Mouse (Mus musculus) midbrain, embryonic 14.5 days (tissue): ENCODE measurements around the gene Krtap3-3. TPM values are rescaled to one million over a fixed set of nuclear protein-coding genes. Genes with fewer than 3 reads are reported as not detected.
"Not testable (repeated sequence)": the region's sequence is repeated elsewhere in the genome, so short reads cannot be mapped to it uniquely, and the experiment has no call there.

Experiments
- ATAC-seq: fragments of 200-750 bp; cut with Nextera tagmentation; 2 replicates; pipeline ENCODE4 v1.8.0; 2017; ENCODE audit warnings: moderate number of reproducible peaks, moderate library complexity; ENCODE audit not compliant: low FRiP score, low TSS enrichment
- DNase-seq: peaks from one replicate; pipeline ENCODE4 v3.0.0-alpha.2; 2015
- H3K27ac ChIP-seq: fragments of 300-500 bp; sonication (generic); replicated peaks from 2 replicates; pipeline ENCODE4 v1.5.1; 2014; ENCODE audit warnings: mild to moderate bottlenecking, low read depth, low read length, moderate library complexity
- H3K27me3 ChIP-seq: fragments of 300-500 bp; sonication (generic); 2 replicates; pipeline ENCODE4 v1.6.1; 2014; ENCODE audit warnings: low read length, control low read depth, mixed read lengths; ENCODE audit not compliant: control insufficient read depth, insufficient read depth
- H3K36me3 ChIP-seq: fragments of 300-500 bp; sonication (generic); 2 replicates; pipeline ENCODE4 v1.6.1; 2014; ENCODE audit warnings: low read length, control low read depth; ENCODE audit not compliant: control insufficient read depth, insufficient read depth
- H3K4me1 ChIP-seq: fragments of 300-500 bp; sonication (generic); 2 replicates; pipeline ENCODE4 v1.6.1; 2014; ENCODE audit warnings: mild to moderate bottlenecking, antibody characterized with exemption, low read length, control low read depth; ENCODE audit not compliant: control insufficient read depth, insufficient read depth
- H3K4me2 ChIP-seq: fragments of 300-500 bp; sonication (generic); 2 replicates; pipeline ENCODE4 v1.6.1; 2014; ENCODE audit warnings: mild to moderate bottlenecking, low read length, moderate library complexity
- H3K4me3 ChIP-seq: fragments of 300-500 bp; sonication (generic); replicated peaks from 2 replicates; pipeline ENCODE4 v1.5.1; 2014; ENCODE audit warnings: low read depth, low read length
- H3K9ac ChIP-seq: fragments of 300-500 bp; sonication (generic); replicated peaks from 2 replicates; pipeline ENCODE4 v1.6.1; 2014; ENCODE audit warnings: mild to moderate bottlenecking, low read length, moderate library complexity
- H3K9me3 ChIP-seq: fragments of 300-500 bp; sonication (generic); 2 replicates; pipeline ENCODE4 v1.6.1; 2016; ENCODE audit warnings: low read length, control low read depth, mixed read lengths; ENCODE audit not compliant: control insufficient read depth
- WGBS: fragments of 180-500 bp; shearing (Covaris S2); extraction: QIAGEN DNeasy Blood & Tissue Kit; methylation state at CpG from one replicate; pipeline ENCODE4 v1.1.7; 2014; 5-methylcytosine and 5-hydroxymethylcytosine counted together
- polyA plus RNA-seq: library from polyadenylated mRNA; unstranded; fragments of >200 nt; fragmentation: Nextera tagmentation; extraction: Ambion mirVana; gene quantifications from 2 replicates; pipeline ENCODE4 v1.2.1, GENCODE M21; 2014

Gene Krtap3-3
- polyA plus RNA-seq = not detected in 2 replicates

DNA sequence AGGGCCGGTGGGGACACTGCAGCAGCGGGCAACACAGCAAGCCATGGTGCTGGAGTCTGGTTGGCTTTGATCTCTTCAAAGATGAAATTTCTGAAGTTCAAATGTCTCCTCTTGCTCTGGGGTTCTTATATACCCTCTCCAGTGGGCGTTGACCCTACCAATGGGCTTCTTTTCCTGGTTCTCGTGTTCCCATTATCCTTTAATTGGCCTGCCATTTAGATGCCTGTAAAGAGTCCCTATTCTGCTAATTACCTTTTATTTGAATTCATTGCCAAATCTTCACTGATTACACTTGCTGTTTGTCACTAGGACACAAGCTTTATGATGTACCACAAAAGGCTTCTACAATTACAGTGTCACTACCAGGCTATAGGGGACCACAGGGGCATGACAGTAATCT is at the start of gene Krtap3-3:
Krtap3-3 (minus strand) TSS at position 101 of the 400 bp plus-strand sequence.
- Histone ChIP-seq H3K27ac (no peak within 1 kb of the TSS), H3K4me3 (no peak within 1 kb of the TSS), H3K4me2 (no peak within 1 kb of the TSS), H3K36me3 (no peaks in the 10 kb centered on the region), H3K27me3 (no peaks in the 10 kb centered on the region), H3K9ac (no peak within 1 kb of the TSS), H3K9me3 (no peaks in the 10 kb centered on the region), H3K4me1 (no peaks in the 10 kb centered on the region)
- DNase-seq (no peak), ATAC-seq (no peak)
- 86% methylated on average over 4 of the region's 4 CpGs for WGBS

- DNase-seq, ATAC-seq, H3K4me2 ChIP-seq, H3K36me3 ChIP-seq, H3K9ac ChIP-seq, H3K4me3 ChIP-seq, H3K27me3 ChIP-seq, H3K9me3 ChIP-seq, H3K27ac ChIP-seq, H3K4me1 ChIP-seq: not testable (repeated sequence)
- 87% methylated on average over 6 of the region's 6 CpGs for WGBS
Observed at GRCm38 (mm10) chr11:99597742-99598141, 47.1 kb upstream of the Krtap3-3 start, which contains the start of gene Krtap9-3. Krtap9-3 (minus strand) TSS chr11:99598105.

DNA sequence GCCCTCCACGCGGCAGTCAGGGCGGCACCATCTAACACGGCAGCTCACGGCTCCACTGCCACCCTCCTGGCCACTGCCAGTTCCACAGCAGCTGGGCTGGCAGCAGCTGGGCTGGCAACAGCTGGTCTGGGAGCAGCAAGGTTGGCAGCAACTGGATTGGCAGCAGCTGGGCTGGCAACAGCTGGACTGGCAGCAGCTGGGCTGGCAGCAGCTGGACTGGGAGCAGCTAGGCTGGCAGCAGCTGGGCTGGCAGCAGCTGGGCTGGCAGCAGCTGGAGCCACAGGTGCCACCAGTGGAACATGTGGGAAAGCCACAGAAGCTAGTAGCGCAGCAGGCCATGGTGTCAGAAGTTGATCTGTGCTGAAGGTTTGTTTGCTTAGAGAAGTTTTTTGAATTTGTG is 40.3 kb upstream of the Krtap3-3 start, which contains the start of gene Krtap1-3:
Krtap1-3 (minus strand) TSS at position 359 of the 400 bp plus-strand sequence.
- Histone ChIP-seq H3K27ac (no peak within 1 kb of the TSS), H3K9ac (no peak within 1 kb of the TSS), H3K4me3 (no peak within 1 kb of the TSS), H3K4me2 (no peak within 1 kb of the TSS), H3K4me1 (no peaks in the 10 kb centered on the region), H3K27me3 (no peaks in the 10 kb centered on the region), H3K9me3 (no peaks in the 10 kb centered on the region), H3K36me3 (no peaks in the 10 kb centered on the region)
- 89% methylated on average over 6 of the region's 6 CpGs for WGBS
- DNase-seq (no peak), ATAC-seq (no peak)

DNA sequence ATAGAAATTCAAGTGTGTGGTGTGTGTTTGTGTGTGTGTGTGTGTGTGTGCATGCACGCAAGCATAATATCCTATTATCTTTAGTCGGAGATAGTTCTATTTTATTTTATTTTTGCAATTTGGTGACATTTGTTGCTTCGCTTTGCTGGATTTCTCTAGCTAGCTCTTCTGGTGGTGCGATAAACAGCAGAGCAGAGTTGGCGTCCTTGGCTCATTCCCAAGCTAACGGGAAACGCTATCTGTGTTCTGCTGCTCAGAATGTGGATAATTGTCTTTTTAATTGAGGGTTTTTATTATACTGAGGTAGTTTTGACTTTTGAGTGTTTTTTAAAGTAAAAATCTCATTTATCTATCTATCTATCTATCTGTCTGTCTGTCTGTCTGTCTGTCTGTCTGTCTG is 34.4 kb upstream of the Krtap3-3 start:
- no peak overlapping the region for H3K9ac ChIP-seq

GRCm38 (mm10) chr11:99583245-99583704 is 32.6 kb upstream of the Krtap3-3 start, which contains the start of gene Krtap1-4:
Krtap1-4 (minus strand) TSS chr11:99583654.
- Histone ChIP-seq H3K4me3 (no peak within 1 kb of the TSS), H3K27ac (no peak within 1 kb of the TSS), H3K27me3 (no peaks in the 10 kb centered on the region), H3K9me3 (no peaks in the 10 kb centered on the region), H3K4me1 (no peaks in the 10 kb centered on the region), H3K4me2 (no peak within 1 kb of the TSS), H3K9ac (no peak within 1 kb of the TSS), H3K36me3 (no peaks in the 10 kb centered on the region)
- 79% methylated on average over 5 of the region's 5 CpGs for WGBS
- ATAC-seq = no peak
- no peak for DNase-seq

More for the DNA sequence above, 34.4 kb upstream of the Krtap3-3 start:
- Histone ChIP-seq H3K36me3 (no peaks in the 10 kb centered on the region), H3K27me3 (no peaks in the 10 kb centered on the region), H3K4me3 (no peak overlapping the region), H3K4me1 (no peaks in the 10 kb centered on the region), H3K9me3 (no peaks in the 10 kb centered on the region), H3K27ac (no peak overlapping the region), H3K4me2 (no peak overlapping the region)
- DNase-seq (peak; percentile 3), ATAC-seq (no peak)
- WGBS = 95% methylated on average over 7 of the region's 7 CpGs

DNA sequence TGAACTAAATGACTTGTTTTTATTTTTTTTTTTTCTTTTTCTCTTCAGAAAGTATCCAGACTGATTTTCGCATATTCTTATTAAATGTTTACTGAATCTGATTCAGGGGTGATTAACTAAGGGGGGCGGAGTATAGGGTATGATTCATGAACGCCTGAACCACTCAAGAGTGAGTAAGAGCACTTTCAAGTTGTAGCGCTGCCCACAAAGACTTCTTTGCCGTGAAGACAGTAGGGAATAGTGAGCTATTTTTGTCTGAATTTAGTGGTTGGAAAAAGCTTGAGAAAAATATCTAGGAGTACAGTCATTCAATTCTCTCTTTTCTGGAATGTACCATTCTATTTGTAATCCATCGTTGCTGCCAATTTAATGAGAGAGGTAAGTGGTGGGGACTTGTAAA is 30.9 kb upstream of the Krtap3-3 start:
- no peaks in the 10 kb centered on the region for H3K4me1 ChIP-seq
- DNase-seq (no peak), ATAC-seq (no peak)
- H3K27ac ChIP-seq = no peak overlapping the region
- H3K36me3 ChIP-seq = no peaks in the 10 kb centered on the region
- 90% methylated on average over 6 of the region's 6 CpGs for WGBS
- no peaks in the 10 kb centered on the region for H3K9me3 ChIP-seq
- no peak overlapping the region for H3K9ac ChIP-seq
- H3K4me2 ChIP-seq = no peak overlapping the region
- no peaks in the 10 kb centered on the region for H3K27me3 ChIP-seq
- H3K4me3 ChIP-seq = no peak overlapping the region

- H3K4me1 ChIP-seq = no peaks in the 10 kb centered on the region
- DNase-seq = no peak
- H3K4me3 ChIP-seq = no peak overlapping the region
- H3K9ac ChIP-seq = no peak overlapping the region
- H3K9me3 ChIP-seq = no peaks in the 10 kb centered on the region
- no peak for ATAC-seq
- no peak overlapping the region for H3K27ac ChIP-seq
- H3K36me3 ChIP-seq = no peaks in the 10 kb centered on the region
- H3K4me2 ChIP-seq = no peak overlapping the region
- no peaks in the 10 kb centered on the region for H3K27me3 ChIP-seq
- 94% methylated on average over 5 of the region's 5 CpGs for WGBS
Observed at GRCm38 (mm10) chr11:99581051-99581450, 30.4 kb upstream of the Krtap3-3 start.

GRCm38 (mm10) chr11:99580636-99581035 is 30.0 kb upstream of the Krtap3-3 start, which contains the start of gene Krtap1-5:
Krtap1-5 (minus strand) TSS chr11:99581016.
- no peaks in the 10 kb centered on the region for H3K9me3 ChIP-seq
- no peaks in the 10 kb centered on the region for H3K4me1 ChIP-seq
- DNase-seq = no peak
- WGBS = 92% methylated on average over 6 of the region's 6 CpGs
- no peak within 1 kb of the TSS for H3K4me3 ChIP-seq
- no peaks in the 10 kb centered on the region for H3K36me3 ChIP-seq
- H3K4me2 ChIP-seq = no peak within 1 kb of the TSS
- no peak within 1 kb of the TSS for H3K27ac ChIP-seq
- H3K27me3 ChIP-seq = no peaks in the 10 kb centered on the region
- ATAC-seq = no peak
- no peak within 1 kb of the TSS for H3K9ac ChIP-seq

DNA sequence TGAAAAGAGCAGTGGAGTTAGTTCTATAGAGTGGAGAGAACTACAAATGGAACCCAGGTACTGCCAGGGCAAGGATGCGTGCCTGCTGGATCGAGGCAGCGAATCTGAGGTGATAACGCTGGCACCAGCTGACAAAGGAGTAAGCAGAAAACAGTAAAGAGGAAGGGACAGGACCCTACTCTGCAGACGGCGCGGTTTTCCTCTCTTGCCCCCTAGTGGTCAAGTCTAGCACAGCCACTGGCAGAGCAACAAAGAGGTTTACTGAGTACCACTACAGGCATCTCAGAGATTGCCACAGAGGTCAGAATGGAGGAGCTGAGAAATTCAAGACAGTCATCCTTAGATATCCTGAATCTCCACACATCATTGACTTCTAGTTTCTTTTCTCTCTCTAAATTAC is 23.4 kb upstream of the Krtap3-3 start:
- DNase-seq (peak; percentile 89), ATAC-seq (no peak; the same call in 1 of the 2 replicates)
- Histone ChIP-seq H3K9ac (0 out of 2 replicates have a peak overlapping the region, but pooled peaks have one; percentile 21), H3K4me3 (no peak overlapping the region), H3K4me2 (peak overlapping the region; percentile 45), H3K4me1 (no peaks in the 10 kb centered on the region), H3K27me3 (no peaks in the 10 kb centered on the region), H3K36me3 (no peaks in the 10 kb centered on the region), H3K27ac (no peak overlapping the region), H3K9me3 (no peaks in the 10 kb centered on the region)
- 2% methylated on average over 7 of the region's 7 CpGs for WGBS
